In genomic region chr3:84745537-84746189, GRCm38 (mm10) we compare ENCODE assay signal across 9 mouse cellular contexts.
DNase-seq lines count a peak whose midpoint lies in the region; ATAC-seq and TF ChIP-seq lines count a peak whose summit lies in the region.
"Had no signal": no experiment of that assay in that cellular context is flagged by ENCODE, and none has a peak within 500 bp of the region (broad histone marks: within the 10 kb centered on the region; RNA-seq: fewer than 3 reads in every experiment).

No protein-coding gene starts in this region.

- ATAC-seq in midbrain, embryonic 12.5 days (ENCODE audit: low FRiP score, low read depth), result peak; percentile 41; the same call in 1 of the 2 replicates
- ATAC-seq in midbrain, embryonic 11.5 days (ENCODE audit: low FRiP score), result no peak
- ATAC-seq in hindbrain, postnatal 0 days, result peak; percentile 84
- ATAC-seq in neural tube, embryonic 15.5 days (ENCODE audit: low FRiP score), result peak; percentile 93
- ATAC-seq in megakaryocyte-erythroid progenitor cell, adult 5-6 weeks (replicated peaks; ENCODE audit: low FRiP score, low TSS enrichment, poor library complexity, severe bottlenecking), result no peak

- H3K4me1 ChIP-seq in midbrain, embryonic 12.5 days, result peaks cover 13% of the 10 kb centered on the region; the same call in 1 of the 2 replicates
- H3K4me1 ChIP-seq in midbrain, embryonic 11.5 days (ENCODE audit: control insufficient read depth, insufficient read depth, low read length), result no peaks in the 10 kb centered on the region
- peaks cover 11% of the 10 kb centered on the region for H3K4me1 ChIP-seq in hindbrain, postnatal 0 days (ENCODE audit: insufficient read depth, low read length)
- H3K4me1 ChIP-seq in neural tube, embryonic 15.5 days, result peaks cover 21% of the 10 kb centered on the region
- H3K4me1 ChIP-seq: liver, embryonic 15.5 days had no signal

- H3K4me3 ChIP-seq in midbrain, embryonic 12.5 days, result no peak overlapping the region
- H3K4me3 ChIP-seq in midbrain, embryonic 11.5 days (ENCODE audit: low read depth, low read length), result no peak overlapping the region
- H3K4me3 ChIP-seq in hindbrain, postnatal 0 days (ENCODE audit: low read length), result peak overlapping the region; percentile 14; the same call in 1 of the 2 replicates
- H3K4me3 ChIP-seq in neural tube, embryonic 15.5 days (replicated peaks), result peak overlapping the region; percentile 26
- H3K4me3 ChIP-seq: liver, embryonic 15.5 days had no signal

- H3K27ac ChIP-seq in midbrain, embryonic 12.5 days (replicated peaks), result no peak overlapping the region
- H3K27ac ChIP-seq in midbrain, embryonic 11.5 days (ENCODE audit: low read depth, low read length), result no peak overlapping the region
- peak overlapping the region; percentile 0; the same call in 1 of the 2 replicates for H3K27ac ChIP-seq in hindbrain, postnatal 0 days
- peak overlapping the region; percentile 83 for H3K27ac ChIP-seq in neural tube, embryonic 15.5 days (replicated peaks)
- H3K27ac ChIP-seq: liver, embryonic 15.5 days had no signal

- peak; percentile 27 for TF ChIP-seq CTCF in hindbrain, postnatal 0 days (IDR thresholded peaks at IDR 0.05; ENCODE audit: low read depth)

- H3K36me3 ChIP-seq in midbrain, embryonic 12.5 days, result no peaks in the 10 kb centered on the region
- no peaks in the 10 kb centered on the region for H3K36me3 ChIP-seq in midbrain, embryonic 11.5 days (ENCODE audit: control insufficient read depth, insufficient read depth, low read length)
- H3K36me3 ChIP-seq in hindbrain, postnatal 0 days (ENCODE audit: insufficient read depth, low read length), result no peaks in the 10 kb centered on the region
- no peaks in the 10 kb centered on the region for H3K36me3 ChIP-seq in neural tube, embryonic 15.5 days
- H3K36me3 ChIP-seq: liver, embryonic 15.5 days had no signal

- no peak overlapping the region for H3K9ac ChIP-seq in midbrain, embryonic 12.5 days (replicated peaks)
- no peak overlapping the region for H3K9ac ChIP-seq in midbrain, embryonic 11.5 days (ENCODE audit: low read length)
- no peak overlapping the region for H3K9ac ChIP-seq in hindbrain, postnatal 0 days (replicated peaks; ENCODE audit: low read length)
- H3K9ac ChIP-seq in neural tube, embryonic 15.5 days (replicated peaks), result peak overlapping the region; percentile 44
- H3K9ac ChIP-seq: liver, embryonic 15.5 days had no signal

- H3K9me3 ChIP-seq in midbrain, embryonic 12.5 days, result no peaks in the 10 kb centered on the region
- no peaks in the 10 kb centered on the region for H3K9me3 ChIP-seq in midbrain, embryonic 11.5 days (ENCODE audit: control insufficient read depth, low read length)
- H3K9me3 ChIP-seq in hindbrain, postnatal 0 days (ENCODE audit: low read length), result no peaks in the 10 kb centered on the region
- no peaks in the 10 kb centered on the region for H3K9me3 ChIP-seq in neural tube, embryonic 15.5 days (replicated peaks)
- H3K9me3 ChIP-seq: liver, embryonic 15.5 days had no signal

- no peak for DNase-seq in midbrain, embryonic 11.5 days (ENCODE audit: low spot score, missing footprints)
- DNase-seq in frontal cortex, postnatal 10 days (ENCODE audit: low spot score in 2 of 2), result peak; percentile 42 to 54
- peak; percentile 81 for DNase-seq in hindbrain, postnatal 0 days (ENCODE audit: low spot score)
- DNase-seq in left cerebral cortex, postnatal 14 days (ENCODE audit: low spot score in 2 of 2), result peak; percentile 71 to 82
- DNase-seq in T-cell, adult 2 months (ENCODE audit: low spot score), result no peak

- peaks cover 21% of the 10 kb centered on the region for H3K27me3 ChIP-seq in midbrain, embryonic 12.5 days
- no peaks in the 10 kb centered on the region for H3K27me3 ChIP-seq in midbrain, embryonic 11.5 days (ENCODE audit: control insufficient read depth, insufficient read depth, low read length)
- H3K27me3 ChIP-seq in hindbrain, postnatal 0 days (ENCODE audit: insufficient read depth, low read length), result no peaks in the 10 kb centered on the region
- H3K27me3 ChIP-seq in neural tube, embryonic 15.5 days (replicated peaks), result no peaks in the 10 kb centered on the region

- H3K4me2 ChIP-seq in midbrain, embryonic 12.5 days (replicated peaks), result no peak overlapping the region
- H3K4me2 ChIP-seq in midbrain, embryonic 11.5 days, result no peak overlapping the region
- peak overlapping the region; percentile 38 for H3K4me2 ChIP-seq in hindbrain, postnatal 0 days (ENCODE audit: low read depth, low read length)
- peak overlapping the region; percentile 58 for H3K4me2 ChIP-seq in neural tube, embryonic 15.5 days
- H3K4me2 ChIP-seq: liver, embryonic 15.5 days had no signal

- 66% methylated on average over 18 of the region's 18 CpGs for WGBS in midbrain, embryonic 12.5 days
- 78% methylated on average over 18 of the region's 18 CpGs for WGBS in midbrain, embryonic 11.5 days
- WGBS in hindbrain, postnatal 0 days, result 24% methylated on average over 18 of the region's 18 CpGs
- WGBS in neural tube, embryonic 15.5 days, result 4% methylated on average over 18 of the region's 18 CpGs

- intact Hi-C loops in left cerebral cortex, postnatal 14 days (cut with DNase I), result loop anchor here (2.0 kb wide), 1 partner anchor 49 kb away; no protein-coding TSS in a partner anchor

Comparison
In these comparisons a context has a peak if more than half of its experiments do, and no peak if none do; other contexts are left out.
1. ATAC-seq: peak in midbrain, embryonic 12.5 days (single experiment), hindbrain, postnatal 0 days (single experiment) and neural tube, embryonic 15.5 days (single experiment); none in midbrain, embryonic 11.5 days (single experiment) and megakaryocyte-erythroid progenitor cell, adult 5-6 weeks (single experiment).
2. H3K27ac ChIP-seq: peak in hindbrain, postnatal 0 days (single experiment) and neural tube, embryonic 15.5 days (single experiment); none in midbrain, embryonic 12.5 days (single experiment) and midbrain, embryonic 11.5 days (single experiment).
3. H3K4me2 ChIP-seq: peak in hindbrain, postnatal 0 days (single experiment) and neural tube, embryonic 15.5 days (single experiment); none in midbrain, embryonic 12.5 days (single experiment) and midbrain, embryonic 11.5 days (single experiment).
4. H3K4me3 ChIP-seq: peak in hindbrain, postnatal 0 days (single experiment) and neural tube, embryonic 15.5 days (single experiment); none in midbrain, embryonic 12.5 days (single experiment) and midbrain, embryonic 11.5 days (single experiment).
5. DNase-seq: peak in frontal cortex, postnatal 10 days (2 of 2), hindbrain, postnatal 0 days (single experiment) and left cerebral cortex, postnatal 14 days (2 of 2); none in midbrain, embryonic 11.5 days (single experiment) and T-cell, adult 2 months (single experiment).